Mouse (Mus musculus): ENCODE data around the gene Rft1.

GRCm38 (mm10) chr14:30719514-30719913, 65.4 kb downstream of the Rft1 start:
- TF ChIP-seq CTCF (IDR thresholded peaks at IDR 0.05; ENCODE audit: low read depth) (no peak), EP300 (IDR thresholded peaks at IDR 0.05; ENCODE audit: low read depth) (no peak)
